Mouse (Mus musculus) adrenal gland, adult 8-10 months (tissue): ENCODE results near the gene Xrcc4. TPM values are rescaled to one million over a fixed set of nuclear protein-coding genes. Genes with fewer than 3 reads are reported as not detected.
A peak's percentile ranks its signal among the peaks of the same experiment; 100 is the strongest.
"Not testable (repeated sequence)": the region's sequence is repeated elsewhere in the genome, so short reads cannot be mapped to it uniquely, and the experiment has no call there.

Experiments used
- DNase-seq: peaks from one replicate; pipeline ENCODE4 v3.0.0; 2022
- total RNA-seq, 4 experiments: library from RNA; stranded (reverse); gene quantifications; 2 replicates each; pipeline ENCODE4 v1.2.4; 2022

Gene Xrcc4
- 10 to 100 TPM in 3 of 4 experiments, 1 to 10 TPM in 1; 9.9 to 19.5 (median 16.1) TPM for total RNA-seq

DNA sequence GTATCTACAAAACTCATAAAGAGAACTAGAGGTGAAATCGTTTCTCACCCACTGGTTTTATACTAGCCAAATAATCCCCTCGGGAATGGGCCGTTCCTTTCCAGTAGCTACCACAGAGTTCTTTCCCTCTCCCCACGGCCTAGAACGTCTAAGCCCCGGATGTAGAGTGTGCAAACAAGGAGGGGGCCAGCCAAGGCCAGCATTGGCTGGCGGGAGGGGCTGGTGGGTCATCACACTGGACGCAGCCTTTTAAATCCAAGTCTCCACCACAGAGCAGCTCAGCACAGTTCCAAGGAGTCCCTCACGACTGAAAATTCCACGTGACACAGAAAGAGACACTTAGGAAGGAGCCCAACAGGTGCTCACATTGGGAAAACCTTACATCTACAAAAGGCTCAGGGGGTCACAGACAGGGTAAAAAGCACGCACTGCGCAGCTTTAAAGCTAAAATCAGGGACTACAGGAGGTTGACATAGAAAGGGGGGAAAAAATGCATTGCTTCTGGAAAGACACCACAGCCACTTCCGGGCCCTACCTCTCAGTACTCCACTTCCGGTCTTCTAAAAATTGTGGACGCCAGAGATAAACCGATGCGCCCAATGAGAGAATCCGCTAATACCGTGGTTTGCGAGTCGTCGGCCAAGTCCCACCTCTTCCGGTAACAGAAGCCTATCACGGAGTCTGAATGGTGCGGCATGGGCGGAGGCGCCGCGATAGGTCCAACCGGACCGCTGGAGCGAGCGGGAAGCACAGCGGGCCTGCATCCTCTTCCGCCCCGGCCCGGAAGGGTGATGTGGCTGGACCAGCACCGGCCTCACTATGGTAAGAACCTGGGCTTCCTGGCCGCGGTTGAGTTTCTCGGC lies at the start of gene Xrcc4, which contains the start of gene Tmem167:
Gene Xrcc4, minus strand, starts transcription at position 647 of the 863 bp plus-strand sequence.
Gene Tmem167, plus strand, starts transcription at position 162 of the 863 bp plus-strand sequence.
- DNase-seq, result peak; percentile 98

DNA sequence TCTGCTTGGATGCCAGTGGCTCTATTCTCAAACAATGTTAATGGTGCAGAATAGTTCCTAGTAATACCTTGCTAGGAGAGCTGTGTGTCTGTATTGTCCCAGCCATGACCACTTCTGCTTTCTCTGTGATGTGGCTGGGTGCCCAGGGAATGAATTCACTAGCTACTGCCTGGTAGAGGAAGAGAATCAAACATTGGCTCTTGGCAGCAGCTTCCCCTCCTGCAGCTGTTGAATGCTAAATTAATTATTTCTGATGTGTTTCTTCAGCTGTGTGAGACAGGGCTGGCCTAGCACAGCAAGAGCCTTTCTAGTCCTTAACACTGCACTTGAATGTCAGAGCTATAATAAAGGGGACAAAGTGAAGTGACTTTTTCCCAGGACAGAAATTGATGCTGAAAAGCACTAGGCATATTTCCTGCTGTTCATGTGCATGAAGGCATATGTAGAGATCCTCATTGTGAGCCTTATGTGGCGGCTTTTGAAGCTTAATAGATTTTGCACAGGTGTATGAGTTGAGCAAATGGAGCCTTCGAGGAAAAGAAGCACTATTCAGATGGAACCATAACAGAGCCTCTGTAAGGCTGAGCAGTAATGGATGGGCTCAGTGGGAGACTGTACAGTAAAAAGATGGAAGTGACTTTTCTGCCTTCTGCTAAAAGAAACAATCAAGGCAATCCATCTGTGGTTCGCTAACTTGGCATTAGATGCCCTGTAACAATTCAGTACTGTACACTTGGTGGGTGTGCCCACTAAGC lies 46.9 kb upstream of the Xrcc4 start:
- DNase-seq, result no peak

DNA sequence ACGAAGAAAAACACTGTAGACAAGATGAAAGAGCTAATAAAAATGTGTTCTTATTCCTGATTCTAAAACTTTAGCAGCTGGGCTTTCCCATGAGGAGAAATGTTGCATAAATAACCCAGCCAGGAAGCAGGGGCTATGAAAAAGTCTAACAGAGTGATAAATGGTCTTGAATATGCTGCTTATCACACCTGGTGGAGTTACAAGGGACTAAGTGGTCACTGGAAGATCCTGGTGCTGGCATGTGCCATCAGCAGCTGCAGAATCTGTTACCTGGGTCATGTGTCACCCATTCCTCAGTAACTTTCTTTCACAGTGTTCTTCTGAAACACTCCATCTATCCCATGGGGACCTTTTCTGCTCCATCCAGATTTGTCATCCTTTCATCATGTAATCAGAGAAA lies 22.3 kb upstream of the Xrcc4 start:
- no peak for DNase-seq

DNA sequence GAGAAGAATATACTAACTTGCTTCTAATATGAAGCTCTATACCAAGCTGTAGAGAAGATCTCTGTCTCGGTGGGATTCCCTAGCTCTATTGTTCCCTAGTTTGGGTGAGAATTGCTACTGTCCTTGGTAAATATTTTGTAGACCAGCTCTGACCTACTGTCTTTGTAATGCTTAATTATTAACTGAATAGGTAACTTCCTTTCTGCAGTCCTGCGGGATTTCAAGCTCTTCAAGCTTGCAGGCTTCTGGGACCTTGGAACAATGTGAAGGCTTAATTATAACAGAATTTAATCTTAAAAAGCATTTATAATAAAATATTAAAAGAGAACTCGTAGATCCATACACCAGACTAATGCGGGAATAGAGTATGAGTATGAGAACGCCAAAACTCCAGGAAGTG lies 19.3 kb upstream of the Xrcc4 start:
- not testable (repeated sequence) for DNase-seq

DNA sequence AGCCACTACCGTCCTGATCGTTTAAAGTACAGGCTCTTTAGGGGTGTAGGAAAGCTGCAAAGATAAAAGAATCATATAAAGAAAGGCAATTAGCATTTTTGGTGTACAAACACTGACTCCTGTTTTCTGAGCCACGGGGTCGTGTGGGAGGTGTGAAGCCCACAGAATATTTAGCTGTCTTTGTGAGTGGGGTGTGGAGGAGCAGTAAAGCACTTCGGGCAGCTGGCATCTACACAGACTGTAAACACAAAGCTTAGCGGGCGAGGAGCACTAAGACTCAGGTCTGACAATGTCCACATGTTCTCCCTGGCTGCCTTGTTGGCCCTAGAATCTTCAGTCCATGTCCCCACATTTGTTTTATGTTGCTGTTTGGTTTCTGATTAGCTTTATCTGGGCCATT lies 16.7 kb upstream of the Xrcc4 start:
- DNase-seq, result no peak

DNA sequence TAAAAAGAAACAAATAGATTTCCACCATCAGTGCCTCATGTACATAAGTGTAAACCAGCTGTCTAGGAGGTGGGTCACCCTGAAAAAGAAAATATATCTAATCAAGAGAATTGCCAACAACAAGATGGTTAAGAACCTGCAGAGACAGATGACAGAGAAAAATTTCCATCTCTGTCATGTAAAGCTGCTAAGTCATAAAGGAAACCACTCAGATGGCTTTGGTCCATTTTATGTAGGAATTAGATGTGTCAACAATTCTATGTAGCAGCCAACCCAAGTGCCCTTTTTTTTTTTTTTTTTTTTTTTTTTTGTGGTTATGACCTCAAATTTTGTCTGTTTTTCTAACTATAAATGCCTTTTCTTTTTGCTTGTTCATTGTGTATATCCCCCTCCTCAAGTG lies 12.1 kb upstream of the Xrcc4 start:
- DNase-seq, result no peak

DNA sequence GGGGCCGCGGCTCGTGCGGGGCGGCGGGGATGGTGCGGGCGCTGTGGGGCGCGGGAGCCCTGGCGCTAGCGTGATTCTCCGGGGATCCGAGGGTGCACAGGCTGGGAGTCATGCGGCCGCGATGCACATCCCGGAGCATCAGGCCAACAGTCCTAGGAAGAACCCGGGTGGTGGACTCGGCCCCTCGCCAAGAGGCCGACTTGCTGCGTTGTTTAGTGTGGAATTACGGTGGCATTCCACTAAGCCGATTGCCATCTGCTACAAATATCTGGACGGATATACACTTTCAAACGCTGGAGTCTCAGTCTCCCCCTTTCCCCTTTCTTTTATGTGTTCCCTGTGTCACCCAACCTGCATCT lies 396 bp upstream of the Xrcc4 start:
- DNase-seq, result no peak

DNA sequence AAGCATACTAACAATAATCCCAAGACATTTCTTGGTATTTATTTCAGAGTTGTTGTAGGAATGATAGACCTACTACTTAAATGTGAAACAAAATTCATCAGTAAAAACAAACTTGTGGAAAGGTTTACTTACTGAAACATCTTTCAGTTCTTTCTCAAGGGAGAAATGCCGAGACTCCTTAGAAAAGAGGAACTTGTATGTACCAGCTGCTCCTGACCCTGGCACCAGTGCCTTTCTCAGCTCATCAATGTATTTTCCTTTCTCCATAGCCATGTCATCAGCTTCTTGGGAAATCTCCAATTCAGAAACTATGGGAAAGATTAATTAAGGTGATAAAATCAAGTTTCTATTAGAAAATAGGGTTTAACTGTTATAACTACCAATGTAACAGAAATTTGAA lies 27.5 kb downstream of the Xrcc4 start:
- no peak for DNase-seq

DNA sequence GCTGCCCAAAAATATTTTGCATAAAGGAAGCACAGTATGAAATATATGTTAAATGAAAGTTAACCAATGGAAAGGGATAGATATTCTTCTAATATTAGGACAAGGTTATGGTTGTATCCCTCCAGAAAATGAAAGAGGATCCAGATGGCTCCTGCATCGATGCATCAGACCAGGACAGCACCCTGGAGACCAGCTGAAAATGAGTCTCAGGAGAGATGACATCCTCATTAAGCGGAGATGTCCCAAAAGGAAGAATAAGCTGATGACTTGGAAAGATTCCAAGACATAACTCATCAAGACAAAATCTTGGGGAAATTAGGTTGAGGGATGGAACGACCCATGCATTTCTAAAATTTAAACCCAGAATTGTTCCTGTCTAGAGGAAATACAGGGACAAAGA lies 37.0 kb downstream of the Xrcc4 start:
- DNase-seq, result no peak

DNA sequence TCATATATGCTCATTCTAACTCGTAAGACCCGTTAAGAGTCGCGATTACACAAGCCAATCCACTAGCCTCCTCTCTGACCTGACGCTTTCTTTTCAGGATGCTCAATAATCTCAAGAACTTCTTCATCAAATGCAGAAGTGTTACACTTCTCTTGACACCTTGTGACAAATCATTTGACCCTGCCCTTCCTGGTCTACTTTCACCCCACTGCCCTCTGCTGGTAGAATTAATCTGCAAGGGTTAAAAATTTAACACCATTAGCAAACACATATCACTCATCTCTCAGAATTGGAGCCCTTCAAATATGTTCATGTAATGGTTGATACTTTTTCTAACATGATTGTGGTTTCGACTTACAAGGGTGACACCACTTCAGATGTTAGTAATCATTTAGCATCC lies 37.7 kb downstream of the Xrcc4 start:
- no peak for DNase-seq

DNA sequence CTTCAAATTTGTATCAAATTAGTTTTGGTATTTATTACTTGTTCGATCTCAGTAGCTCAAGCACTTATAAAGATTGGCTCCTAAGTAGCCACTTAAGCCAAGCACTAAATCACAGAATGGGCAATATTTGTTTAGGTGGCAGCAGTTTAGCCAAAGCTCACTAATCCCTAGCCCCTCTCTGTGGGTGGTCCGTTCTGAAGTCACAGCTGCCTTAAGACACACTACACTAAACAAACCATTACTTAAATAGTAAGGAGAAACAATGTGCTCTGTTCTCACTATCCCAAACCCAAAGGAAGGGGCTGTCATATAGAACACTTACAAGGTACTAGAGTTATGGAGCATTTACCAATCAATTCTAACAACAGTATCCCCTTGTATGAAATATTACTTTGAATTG lies 49.8 kb downstream of the Xrcc4 start:
- no peak for DNase-seq

DNA sequence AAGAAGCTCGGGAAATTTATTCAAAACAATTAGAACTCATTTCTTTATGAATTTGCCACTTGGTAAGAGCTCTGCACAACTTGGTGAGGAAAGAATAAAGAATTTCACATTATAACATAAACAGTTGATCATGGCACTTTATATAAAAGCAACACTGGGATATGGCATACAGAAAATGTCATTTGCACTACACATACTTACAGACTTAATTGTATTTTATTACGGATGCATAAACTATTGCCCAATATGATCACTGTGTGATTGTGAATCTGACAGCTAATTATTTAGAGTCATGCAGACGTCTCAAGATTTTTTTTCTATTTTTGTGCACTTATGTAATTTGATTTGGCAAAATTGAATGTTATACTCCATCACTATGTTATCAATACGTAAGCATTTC lies 56.4 kb downstream of the Xrcc4 start:
- no peak for DNase-seq

DNA sequence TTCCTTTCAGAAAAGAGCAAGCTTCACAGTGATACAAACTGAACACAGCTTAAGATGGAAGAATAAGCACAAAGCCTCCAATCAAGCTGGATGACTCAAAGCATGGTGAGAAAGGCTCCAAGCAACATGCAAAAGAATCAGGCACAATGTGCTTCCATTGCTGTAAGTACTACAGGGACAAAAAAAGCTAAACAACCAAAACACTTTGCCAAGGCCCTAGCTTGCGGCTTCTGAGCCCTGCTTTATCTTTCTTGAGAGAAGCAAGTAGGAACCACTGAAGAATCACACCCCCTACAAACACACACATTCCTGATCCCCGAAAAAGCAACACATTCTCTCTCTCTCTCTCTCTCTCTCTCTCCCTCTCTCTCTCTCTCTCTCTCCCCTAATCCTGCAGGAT lies 56.9 kb downstream of the Xrcc4 start:
- DNase-seq, result no peak

DNA sequence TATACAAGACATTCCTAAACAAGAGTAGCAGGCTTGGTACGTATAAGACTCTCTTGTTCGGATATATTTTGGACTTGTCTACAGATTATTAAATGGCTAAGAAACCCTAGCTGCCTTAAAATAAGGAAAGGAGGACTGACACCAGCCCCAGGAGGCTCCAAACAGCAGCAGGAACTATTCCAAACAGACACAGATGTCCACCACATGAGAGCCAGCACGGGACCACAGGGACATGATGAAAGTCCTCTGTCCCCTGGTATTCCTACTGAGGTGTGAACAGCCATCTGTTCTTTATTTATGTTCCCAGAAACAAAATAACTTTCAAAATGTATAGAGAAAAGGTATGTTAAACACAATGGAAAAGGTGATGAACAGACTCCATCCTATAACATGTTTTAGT lies 58.5 kb downstream of the Xrcc4 start:
- no peak for DNase-seq

DNA sequence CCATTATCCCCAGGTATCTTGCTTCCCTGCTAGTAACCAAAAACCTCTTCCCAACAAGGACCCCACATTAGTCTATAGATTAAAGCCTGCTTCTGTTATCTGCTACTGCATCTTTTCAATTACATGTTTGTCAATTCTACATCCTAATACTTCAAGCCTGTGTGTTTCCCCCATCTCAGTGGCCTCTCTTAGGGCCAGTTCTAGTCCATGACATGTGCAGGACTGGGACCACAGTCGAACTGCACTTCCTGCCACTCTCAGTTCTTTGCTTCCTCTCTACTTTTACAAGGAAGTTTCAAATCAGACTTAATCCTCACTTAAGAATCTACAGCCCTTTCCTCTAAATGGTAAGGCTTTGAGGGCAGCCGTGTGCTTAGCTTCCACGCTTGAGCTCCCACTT lies 76.8 kb downstream of the Xrcc4 start:
- DNase-seq, result no peak

DNA sequence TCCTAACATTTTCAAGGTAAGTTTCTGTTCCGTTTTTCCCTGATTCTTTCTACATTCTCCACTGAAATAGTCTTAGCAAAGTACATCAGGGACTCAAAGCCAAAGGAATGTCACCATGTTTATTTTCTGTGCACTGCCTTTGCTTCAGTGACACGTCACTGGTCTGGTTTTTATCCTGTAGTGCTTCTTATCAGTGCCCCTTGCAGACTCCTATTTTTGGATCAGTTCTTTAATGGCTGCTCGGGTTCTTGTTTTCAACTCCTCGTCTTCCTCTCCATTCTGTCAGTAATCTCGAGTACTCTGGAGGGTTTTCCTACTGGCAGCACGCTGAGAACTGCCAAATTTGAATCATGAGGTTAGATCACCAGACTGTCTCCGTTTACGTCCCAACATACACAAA lies 77.2 kb downstream of the Xrcc4 start:
- no peak for DNase-seq

DNA sequence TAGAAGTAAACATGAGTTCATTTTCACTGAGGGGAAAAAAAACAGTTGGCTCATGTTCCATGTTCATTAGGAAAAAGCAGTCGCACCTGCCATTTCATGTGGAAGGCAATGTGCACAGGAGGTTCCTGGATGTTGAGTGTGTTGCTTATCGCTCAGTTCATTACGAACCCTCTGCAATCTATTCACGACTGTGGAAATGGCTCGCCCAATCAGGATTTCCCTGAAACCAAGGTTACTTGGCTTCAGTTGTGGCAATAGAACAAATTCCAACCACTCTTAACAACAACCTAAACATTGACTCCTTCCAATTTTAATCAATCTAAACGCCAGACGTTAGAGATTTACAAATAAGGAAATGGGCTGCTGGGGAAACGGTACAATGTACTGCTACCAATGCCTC lies 78.3 kb downstream of the Xrcc4 start:
- no peak for DNase-seq

DNA sequence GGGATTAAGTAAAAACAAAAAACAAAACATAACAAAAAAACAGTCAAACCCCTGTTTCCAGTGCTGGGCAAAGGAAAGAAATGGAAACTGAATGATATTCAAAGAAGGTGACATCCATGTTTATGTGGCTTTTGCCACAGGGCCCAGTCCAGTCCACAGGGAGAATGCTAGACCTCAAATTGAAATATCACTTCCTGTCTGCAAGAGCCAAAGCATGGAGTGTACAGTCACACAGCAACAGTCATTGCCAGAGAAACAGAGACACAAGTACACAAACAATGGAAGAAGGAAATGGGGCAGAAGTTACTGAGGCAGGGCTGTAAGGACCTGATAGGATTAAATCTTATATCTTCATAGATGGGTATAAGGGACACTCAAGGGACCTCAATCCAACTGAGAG lies 79.6 kb downstream of the Xrcc4 start:
- DNase-seq, result no peak

DNA sequence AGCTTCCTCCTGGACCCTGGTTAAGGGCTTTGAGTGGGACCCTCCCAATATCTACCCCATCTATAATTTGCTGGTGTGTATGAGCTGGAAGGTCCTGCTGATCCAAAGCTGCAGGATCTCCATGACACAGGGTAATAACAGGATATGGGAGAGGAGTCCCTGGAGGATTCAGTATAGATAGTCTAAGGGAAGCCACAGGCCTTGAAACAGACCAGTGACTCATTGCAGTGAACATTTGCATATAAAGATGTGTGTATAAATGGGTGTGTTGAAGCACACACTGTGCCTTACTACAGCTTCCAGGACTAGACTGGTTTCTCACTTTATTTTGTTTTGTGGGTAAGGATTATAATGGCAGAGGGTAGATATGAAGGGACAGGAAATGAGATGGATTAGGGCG lies 83.8 kb downstream of the Xrcc4 start:
- DNase-seq, result no peak

DNA sequence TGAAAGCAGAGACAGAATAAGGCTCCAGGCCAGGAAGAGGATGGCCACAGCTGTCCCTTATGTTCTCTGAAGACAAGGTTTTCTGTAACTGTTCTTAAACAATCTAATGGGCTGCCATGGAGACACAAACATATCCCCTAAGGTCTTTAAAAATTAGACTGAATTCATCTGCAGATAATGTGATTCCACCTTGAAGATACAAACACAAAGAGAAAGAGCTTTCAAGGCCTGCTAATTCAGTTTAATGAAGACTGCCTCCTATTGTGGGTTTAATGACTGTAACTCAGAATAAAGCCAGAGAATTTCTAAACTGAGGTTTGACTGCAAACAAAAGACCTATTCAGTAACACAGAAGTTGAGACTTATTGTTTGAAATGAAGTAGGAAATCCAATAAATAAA lies 91.9 kb downstream of the Xrcc4 start:
- DNase-seq, result no peak

DNA sequence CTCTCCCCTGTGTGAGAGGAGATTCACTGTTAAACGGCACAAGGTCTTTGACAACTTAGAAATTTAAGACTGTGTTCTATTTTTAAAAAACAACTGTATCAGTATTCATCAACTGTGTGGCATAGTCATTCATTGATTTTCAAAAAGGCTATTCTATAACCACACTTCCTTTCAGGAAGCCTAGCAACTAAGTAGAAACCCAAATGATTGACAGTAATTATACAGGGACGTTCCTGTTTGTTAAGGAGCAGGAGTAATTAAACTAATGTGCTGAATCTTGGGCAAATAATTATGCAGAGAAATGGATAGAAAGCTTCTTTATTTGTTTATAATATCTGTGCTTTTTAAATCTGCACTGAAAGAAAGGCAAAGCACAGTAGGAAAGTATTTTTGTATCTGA lies 103.3 kb downstream of the Xrcc4 start:
- no peak for DNase-seq

DNA sequence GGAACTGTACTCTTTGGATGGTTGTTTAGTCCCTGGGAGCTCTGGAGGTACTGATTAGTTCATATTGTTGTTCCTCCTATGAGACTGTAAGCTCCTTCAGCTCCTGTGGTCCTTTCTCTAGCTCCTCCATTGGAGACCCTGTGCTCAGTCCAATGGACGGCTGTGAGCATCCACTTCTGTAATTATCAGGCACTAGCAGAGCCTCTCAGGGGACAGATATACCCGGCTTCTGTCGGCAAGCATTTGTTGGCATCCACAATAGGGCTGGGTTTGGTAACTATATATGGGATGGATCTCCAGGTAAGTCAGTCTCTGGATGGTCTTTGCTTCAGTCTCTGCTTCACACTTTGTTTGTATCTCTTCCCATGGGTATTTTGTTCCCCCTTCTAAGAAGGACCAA lies 118.5 kb downstream of the Xrcc4 start:
- no peak for DNase-seq

DNA sequence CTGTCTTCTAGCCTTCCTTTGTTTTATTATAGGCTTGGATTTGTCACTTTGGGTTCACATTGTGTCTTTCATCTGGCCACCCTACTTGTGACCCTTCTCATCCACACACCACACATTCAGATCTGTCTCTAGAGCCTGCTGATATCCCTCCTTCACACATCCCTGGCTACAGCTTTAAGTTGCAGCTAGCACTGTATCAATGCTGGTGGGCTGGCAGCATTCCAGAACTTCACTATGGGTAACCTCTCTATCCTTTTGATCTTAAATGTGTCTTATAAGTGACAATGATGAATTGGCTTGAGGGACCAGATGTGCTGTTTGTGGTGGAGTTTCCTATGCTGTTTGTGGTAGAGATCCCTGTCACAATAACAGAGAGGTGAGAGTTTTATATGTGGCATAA lies 120.7 kb downstream of the Xrcc4 start:
- DNase-seq, result no peak

DNA sequence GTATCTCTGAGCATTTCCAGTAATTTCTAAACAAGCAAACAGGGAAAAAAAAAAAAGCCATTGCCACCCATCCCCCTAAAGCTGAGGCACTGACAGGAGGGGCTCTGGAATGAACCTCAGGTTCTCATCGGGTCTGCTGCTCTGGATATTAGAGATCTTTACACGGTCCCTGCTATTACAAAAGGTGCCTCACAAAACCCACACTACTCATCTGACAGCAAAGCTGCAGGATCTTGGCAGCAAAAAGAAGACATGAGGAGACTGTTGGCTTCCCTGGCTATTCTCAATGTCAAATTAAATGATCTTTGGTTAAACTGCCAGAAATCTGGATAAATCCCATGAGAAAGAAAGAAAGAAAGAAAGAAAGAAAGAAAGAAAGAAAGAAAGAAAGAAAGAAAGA lies 145.1 kb downstream of the Xrcc4 start:
- DNase-seq, result no peak
